Mouse (Mus musculus): ENCODE measurements around the gene Ttl. TPM values are rescaled to one million over a fixed set of nuclear protein-coding genes. Genes with fewer than 3 reads are reported as not detected.

The Ttl gene
- 5.7 and 7.1 TPM in 2 replicates for polyA plus RNA-seq (2012; rRNA removed; ENCODE audit: low replicate concordance)

GRCm38 (mm10) chr2:129065437-129066282 lies at the start of gene Ttl:
Ttl (plus strand) TSS chr2:129065942.

GRCm38 (mm10) chr2:129047811-129048210 lies 17.9 kb upstream of the Ttl start, which contains the start of gene Vinac1:
Vinac1 (minus strand) TSS chr2:129048172.

GRCm38 (mm10) chr2:129100784-129101310 lies 35.1 kb downstream of the Ttl start, which contains the start of gene Polr1b:
Polr1b (plus strand) TSS chr2:129100995.

GRCm38 (mm10) chr2:129129412-129129929 lies 63.7 kb downstream of the Ttl start, which contains the start of gene Chchd5:
Chchd5 (plus strand) TSS chr2:129129700.

Other genes with a start within 250 kb of the Ttl start
- 10.3 and 22.4 TPM in 2 replicates for gene Tmem87b, start 247.8 kb upstream of the Ttl start, polyA plus RNA-seq (2012; rRNA removed; ENCODE audit: low replicate concordance)
- 10.5 and 15.0 TPM in 2 replicates for gene Fbln7, start 203.0 kb upstream of the Ttl start, polyA plus RNA-seq (2012; rRNA removed; ENCODE audit: low replicate concordance)
- 0.73 and 0.99 TPM in 2 replicates for gene Zc3h8, start 121.9 kb upstream of the Ttl start, polyA plus RNA-seq (2012; rRNA removed; ENCODE audit: low replicate concordance)
- gene Zc3h6, start 98.5 kb upstream of the Ttl start, polyA plus RNA-seq (2012; rRNA removed; ENCODE audit: low replicate concordance) = 1.4 TPM in 2 replicates
- 5.2 and 5.3 TPM in 2 replicates for gene Gm10762, start 98.2 kb upstream of the Ttl start, polyA plus RNA-seq (2012; rRNA removed; ENCODE audit: low replicate concordance)
- gene Vinac1, start 17.8 kb upstream of the Ttl start, polyA plus RNA-seq (2012; rRNA removed; ENCODE audit: low replicate concordance) = 0.06 and 0.22 TPM in 2 replicates
- 18.3 and 27.2 TPM in 2 replicates for gene Polr1b, start 35.1 kb downstream of the Ttl start, polyA plus RNA-seq (2012; rRNA removed; ENCODE audit: low replicate concordance)
- gene Chchd5, start 63.8 kb downstream of the Ttl start, polyA plus RNA-seq (2012; rRNA removed; ENCODE audit: low replicate concordance) = 38.0 and 44.5 TPM in 2 replicates
- 23.1 and 25.2 TPM in 2 replicates for gene Slc20a1, start 132.8 kb downstream of the Ttl start, polyA plus RNA-seq (2012; rRNA removed; ENCODE audit: low replicate concordance)
- 0.14 and 0.17 TPM in 2 replicates for gene Ckap2l, start 231.3 kb downstream of the Ttl start, polyA plus RNA-seq (2012; rRNA removed; ENCODE audit: low replicate concordance)
- 0.10 and 0.59 TPM in 2 replicates for gene Il1a, start 244.0 kb downstream of the Ttl start, polyA plus RNA-seq (2012; rRNA removed; ENCODE audit: low replicate concordance)